Mouse (Mus musculus): ENCODE measurements around the gene Lpgat1.

GRCm38 (mm10) chr1:191733822-191734221, 16.2 kb downstream of the Lpgat1 start:
- no peak for TF ChIP-seq CTCF (IDR thresholded peaks at IDR 0.05; ENCODE audit: low read depth)
- TF ChIP-seq EP300 (IDR thresholded peaks at IDR 0.05; ENCODE audit: low read depth): no peak
